Mouse (Mus musculus) liver, embryonic 13.5 days (tissue): ENCODE measurements around the gene Rasgrp4. TPM values are rescaled to one million over a fixed set of nuclear protein-coding genes. Genes with fewer than 3 reads are reported as not detected.
A peak's percentile ranks its signal among the peaks of the same experiment; 100 is the strongest.

ENCODE experiments used
- ATAC-seq: fragments of 200-750 bp; cut with Nextera tagmentation; 2 replicates; pipeline ENCODE4 v1.8.0; 2017; ENCODE audit warnings: low read depth, mild to moderate bottlenecking, moderate number of reproducible peaks, moderate library complexity
- DNase-seq: peaks from one replicate; pipeline ENCODE4 v3.0.0; 2022
- H3K27ac ChIP-seq: fragments of 300-500 bp; sonication (generic); 2 replicates; pipeline ENCODE4 v1.5.1; 2015; ENCODE audit warnings: moderate library complexity, mild to moderate bottlenecking, inconsistent platforms
- H3K27me3 ChIP-seq: fragments of 300-500 bp; sonication (generic); 2 replicates; pipeline ENCODE4 v1.6.1; 2015; ENCODE audit warnings: mild to moderate bottlenecking, inconsistent platforms
- H3K36me3 ChIP-seq: fragments of 300-500 bp; sonication (generic); 2 replicates; pipeline ENCODE4 v1.6.1; 2015; ENCODE audit warnings: mild to moderate bottlenecking, inconsistent platforms
- H3K4me1 ChIP-seq: fragments of 300-500 bp; sonication (generic); replicated peaks from 2 replicates; pipeline ENCODE4 v1.6.1; 2015; ENCODE audit warnings: inconsistent platforms
- H3K4me2 ChIP-seq: fragments of 300-500 bp; sonication (generic); 2 replicates; pipeline ENCODE4 v1.6.1; 2015; ENCODE audit warnings: inconsistent platforms, mild to moderate bottlenecking, moderate library complexity
- H3K4me3 ChIP-seq: fragments of 300-500 bp; sonication (generic); replicated peaks from 2 replicates; pipeline ENCODE4 v1.5.1; 2015; ENCODE audit warnings: mild to moderate bottlenecking, inconsistent platforms
- H3K9ac ChIP-seq: fragments of 300-500 bp; sonication (generic); 2 replicates; pipeline ENCODE4 v1.6.1; 2015; ENCODE audit warnings: mild to moderate bottlenecking, inconsistent platforms
- H3K9me3 ChIP-seq: fragments of 300-500 bp; sonication (generic); replicated peaks from 2 replicates; pipeline ENCODE4 v1.6.1; 2016; ENCODE audit warnings: inconsistent platforms
- WGBS: fragments of 180-500 bp; shearing (Covaris S2); methylation state at CpG from one replicate; pipeline ENCODE4 v1.1.7; 2015; ENCODE audit not compliant: insufficient replicate concordance; 5-methylcytosine and 5-hydroxymethylcytosine counted together
- polyA plus RNA-seq: library from polyadenylated mRNA; unstranded; fragments of >200 nt; fragmentation: Nextera tagmentation; extraction: Ambion mirVana; gene quantifications from 2 replicates; pipeline ENCODE4 v1.2.1, GENCODE M21; 2015

Rasgrp4 gene
- 0.29 and 0.32 TPM in 2 replicates for polyA plus RNA-seq

- Histone ChIP-seq H3K9me3 (no peaks in the 10 kb centered on the region), H3K4me1 (0 out of 2 replicates have a peak, but pooled peaks cover 3% of the 10 kb centered on the region), H3K27ac (no peak within 1 kb of the TSS), H3K4me2 (peak within 1 kb of the TSS; percentile 28; the same call in 1 of the 2 replicates), H3K27me3 (peaks cover 17% of the 10 kb centered on the region), H3K4me3 (peak within 1 kb of the TSS; percentile 14; the same call in 1 of the 2 replicates), H3K9ac (no peak within 1 kb of the TSS), H3K36me3 (no peaks in the 10 kb centered on the region)
- ATAC-seq (peak; percentile 31; the same call in 1 of the 2 replicates), DNase-seq (peak; percentile 18)
- 2% methylated on average over 13 of the region's 20 CpGs for WGBS
Measured at GRCm38 (mm10) chr7:29134693-29135386, at the start of gene Rasgrp4. Gene Rasgrp4, plus strand, starts transcription at chr7:29134851.

GRCm38 (mm10) chr7:29085981-29086380, 48.7 kb upstream of the Rasgrp4 start:
- Histone ChIP-seq H3K4me1 (no peaks in the 10 kb centered on the region), H3K9me3 (no peaks in the 10 kb centered on the region), H3K4me2 (no peak overlapping the region), H3K4me3 (no peak overlapping the region), H3K9ac (no peak overlapping the region), H3K27me3 (0 out of 2 replicates have a peak, but pooled peaks cover 7% of the 10 kb centered on the region), H3K27ac (no peak overlapping the region), H3K36me3 (no peaks in the 10 kb centered on the region)
- DNase-seq, result no peak
- ATAC-seq, result no peak
- 74% methylated on average over 30 of the region's 30 CpGs for WGBS

- no peak for DNase-seq
- no peak overlapping the region for H3K4me3 ChIP-seq
- ATAC-seq, result no peak
- no peaks in the 10 kb centered on the region for H3K9me3 ChIP-seq
- H3K27me3 ChIP-seq, result 0 out of 2 replicates have a peak, but pooled peaks cover 7% of the 10 kb centered on the region
- WGBS, result 74% methylated on average over 10 of the region's 10 CpGs
- no peak overlapping the region for H3K4me2 ChIP-seq
- no peaks in the 10 kb centered on the region for H3K36me3 ChIP-seq
- no peak overlapping the region for H3K9ac ChIP-seq
- H3K27ac ChIP-seq, result no peak overlapping the region
- H3K4me1 ChIP-seq, result no peaks in the 10 kb centered on the region
Measured at GRCm38 (mm10) chr7:29086902-29087301, 47.7 kb upstream of the Rasgrp4 start.

- DNase-seq, result no peak
- 47% methylated on average over 6 of the region's 6 CpGs for WGBS
- Histone ChIP-seq H3K27me3 (0 out of 2 replicates have a peak, but pooled peaks cover 7% of the 10 kb centered on the region), H3K36me3 (no peaks in the 10 kb centered on the region), H3K9ac (no peak overlapping the region), H3K4me3 (no peak overlapping the region), H3K4me1 (no peaks in the 10 kb centered on the region), H3K4me2 (no peak overlapping the region), H3K9me3 (no peaks in the 10 kb centered on the region), H3K27ac (no peak overlapping the region)
- ATAC-seq, result no peak
Measured at GRCm38 (mm10) chr7:29088817-29089216, 45.8 kb upstream of the Rasgrp4 start.

GRCm38 (mm10) chr7:29097131-29097530, 37.5 kb upstream of the Rasgrp4 start:
- H3K9ac ChIP-seq, result no peak overlapping the region
- no peaks in the 10 kb centered on the region for H3K9me3 ChIP-seq
- no peak overlapping the region for H3K27ac ChIP-seq
- H3K36me3 ChIP-seq, result no peaks in the 10 kb centered on the region
- ATAC-seq (no peak), DNase-seq (no peak)
- H3K27me3 ChIP-seq, result no peaks in the 10 kb centered on the region
- 80% methylated on average over 16 of the region's 16 CpGs for WGBS
- H3K4me2 ChIP-seq, result no peak overlapping the region
- no peaks in the 10 kb centered on the region for H3K4me1 ChIP-seq
- no peak overlapping the region for H3K4me3 ChIP-seq

- H3K27me3 ChIP-seq, result no peaks in the 10 kb centered on the region
- no peaks in the 10 kb centered on the region for H3K36me3 ChIP-seq
- 71% methylated on average over 12 of the region's 12 CpGs for WGBS
- ATAC-seq, result no peak
- no peaks in the 10 kb centered on the region for H3K4me1 ChIP-seq
- no peak overlapping the region for H3K27ac ChIP-seq
- no peak overlapping the region for H3K4me2 ChIP-seq
- no peak overlapping the region for H3K9ac ChIP-seq
- no peak overlapping the region for H3K4me3 ChIP-seq
- H3K9me3 ChIP-seq, result no peaks in the 10 kb centered on the region
- DNase-seq, result no peak
Measured at GRCm38 (mm10) chr7:29101286-29102017, 33.2 kb upstream of the Rasgrp4 start.

- WGBS, result 35% methylated on average over 38 of the region's 38 CpGs
- no peaks in the 10 kb centered on the region for H3K9me3 ChIP-seq
- no peaks in the 10 kb centered on the region for H3K36me3 ChIP-seq
- no peak overlapping the region for H3K4me3 ChIP-seq
- DNase-seq, result no peak
- ATAC-seq, result no peak
- 0 out of 2 replicates have a peak, but pooled peaks cover 3% of the 10 kb centered on the region for H3K4me1 ChIP-seq
- no peak overlapping the region for H3K27ac ChIP-seq
- H3K27me3 ChIP-seq, result no peaks in the 10 kb centered on the region; the same call in 1 of the 2 replicates
- no peak overlapping the region for H3K9ac ChIP-seq
- H3K4me2 ChIP-seq, result 0 out of 2 replicates have a peak overlapping the region, but pooled peaks have one; percentile 1
Measured at GRCm38 (mm10) chr7:29108992-29109955, 25.4 kb upstream of the Rasgrp4 start.

GRCm38 (mm10) chr7:29118142-29118851, 16.4 kb upstream of the Rasgrp4 start:
- Histone ChIP-seq H3K27ac (no peak overlapping the region), H3K9me3 (no peaks in the 10 kb centered on the region), H3K4me2 (no peak overlapping the region), H3K27me3 (0 out of 2 replicates have a peak, but pooled peaks cover 2% of the 10 kb centered on the region), H3K4me1 (peaks cover under 1% of the 10 kb centered on the region; the same call in 1 of the 2 replicates), H3K9ac (no peak overlapping the region), H3K36me3 (no peaks in the 10 kb centered on the region), H3K4me3 (no peak overlapping the region)
- 24% methylated on average over 18 of the region's 18 CpGs for WGBS
- DNase-seq (no peak), ATAC-seq (no peak)

GRCm38 (mm10) chr7:29119526-29119925, 15.1 kb upstream of the Rasgrp4 start:
- 27% methylated on average over 1 of the region's 1 CpGs for WGBS
- H3K9ac ChIP-seq, result no peak overlapping the region
- no peaks in the 10 kb centered on the region for H3K36me3 ChIP-seq
- H3K27me3 ChIP-seq, result 0 out of 2 replicates have a peak, but pooled peaks cover 7% of the 10 kb centered on the region
- H3K9me3 ChIP-seq, result no peaks in the 10 kb centered on the region
- peaks cover 13% of the 10 kb centered on the region for H3K4me1 ChIP-seq
- H3K4me3 ChIP-seq, result no peak overlapping the region
- no peak for ATAC-seq
- H3K4me2 ChIP-seq, result no peak overlapping the region
- no peak overlapping the region for H3K27ac ChIP-seq
- no peak for DNase-seq

GRCm38 (mm10) chr7:29122821-29123220, 11.8 kb upstream of the Rasgrp4 start:
- 0 out of 2 replicates have a peak, but pooled peaks cover 7% of the 10 kb centered on the region for H3K27me3 ChIP-seq
- H3K4me1 ChIP-seq, result peaks cover 32% of the 10 kb centered on the region
- H3K4me2 ChIP-seq, result no peak overlapping the region
- DNase-seq, result no peak
- H3K9ac ChIP-seq, result no peak overlapping the region
- H3K4me3 ChIP-seq, result no peak overlapping the region
- WGBS, result 77% methylated on average over 9 of the region's 9 CpGs
- no peaks in the 10 kb centered on the region for H3K36me3 ChIP-seq
- no peak for ATAC-seq
- no peaks in the 10 kb centered on the region for H3K9me3 ChIP-seq
- no peak overlapping the region for H3K27ac ChIP-seq
